Mouse (Mus musculus) urinary bladder, postnatal 36 days (tissue): ENCODE measurements around the gene Wdr83.

Experiments used
- DNase-seq, 2 experiments: peaks; one replicate each; pipeline ENCODE4 v3.0.0; 2022; ENCODE audit warnings: low spot score in 2 of 2, mixed read lengths in 1 of 2

Wdr83 gene

DNA sequence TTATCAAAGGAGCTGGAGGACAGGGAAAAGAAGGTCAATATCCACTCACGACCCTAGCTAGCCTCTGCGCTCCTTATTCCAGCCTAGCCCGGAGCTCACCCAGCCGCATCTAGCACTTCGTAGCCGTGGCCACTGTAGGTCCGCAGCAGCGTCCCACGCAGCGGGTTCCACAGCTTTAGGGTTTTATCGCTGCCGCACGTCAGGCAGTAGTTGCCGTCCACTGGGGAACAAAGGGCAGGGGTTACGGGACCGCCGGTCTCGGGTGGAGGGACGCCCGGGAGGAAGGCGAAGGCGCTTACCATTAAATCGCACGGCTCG lies 933 bp downstream of the Wdr83 start:
- DNase-seq = no peak

DNA sequence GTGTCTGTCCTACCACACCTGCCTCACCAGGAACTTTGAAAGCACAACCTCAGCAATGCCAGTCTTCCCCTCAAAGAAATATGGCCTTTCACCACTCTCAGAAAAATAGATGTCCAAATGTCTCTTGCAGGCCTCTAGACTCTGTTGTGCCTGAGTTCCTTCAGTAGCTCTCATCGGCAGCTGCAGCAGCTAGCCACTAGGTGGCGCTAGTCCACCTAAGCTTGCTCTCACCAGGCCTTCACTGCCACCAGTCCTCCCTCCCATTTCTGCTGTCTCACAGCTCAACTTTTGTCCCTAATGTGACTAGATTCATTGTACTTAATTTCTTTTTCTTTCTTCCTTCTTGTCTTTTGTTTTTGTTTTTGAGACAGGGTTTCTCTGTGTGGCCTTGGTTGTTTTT lies 4.1 kb downstream of the Wdr83 start:
- DNase-seq = peak; percentile 70 to 77

DNA sequence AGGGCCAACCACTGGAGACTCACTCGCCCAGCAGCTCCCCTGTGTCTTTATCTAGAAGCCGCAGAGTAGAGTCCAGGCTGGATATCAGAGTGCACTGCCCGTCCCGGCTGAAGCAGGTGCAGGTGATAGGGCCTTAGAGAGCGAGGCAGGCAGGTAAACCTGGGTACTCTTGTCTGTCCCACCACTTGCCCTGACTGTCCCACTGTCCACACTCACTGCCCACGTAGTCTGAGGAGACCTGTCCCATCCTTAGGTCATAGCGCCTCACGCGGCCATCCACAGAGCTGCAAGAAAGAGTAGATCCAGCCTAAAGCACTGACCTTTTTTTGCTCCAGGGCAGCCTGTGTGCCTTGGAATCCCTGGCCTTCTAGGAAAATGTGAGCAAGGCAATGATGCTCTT lies 5.1 kb downstream of the Wdr83 start:
- no peak for DNase-seq

DNA sequence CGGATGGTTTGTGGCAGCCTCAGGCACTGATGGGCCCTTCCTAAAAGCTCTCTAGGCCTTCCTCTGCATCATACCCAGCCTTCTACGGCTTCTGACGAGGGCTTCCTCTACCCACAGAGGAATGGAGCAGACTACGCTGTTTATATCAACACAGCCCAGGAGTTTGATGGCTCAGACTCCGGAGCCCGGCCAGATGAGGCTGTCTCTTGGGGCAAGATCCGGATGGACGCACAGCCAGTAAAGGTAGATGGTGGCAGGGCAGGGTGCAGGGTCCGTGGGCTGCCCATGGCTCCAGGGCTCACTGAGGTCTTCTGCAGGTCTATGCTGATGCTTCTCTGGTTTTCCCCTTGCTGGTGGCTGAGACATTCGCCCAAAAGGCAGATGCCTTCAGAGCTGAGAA lies 6.5 kb downstream of the Wdr83 start:
- no peak for DNase-seq

DNA sequence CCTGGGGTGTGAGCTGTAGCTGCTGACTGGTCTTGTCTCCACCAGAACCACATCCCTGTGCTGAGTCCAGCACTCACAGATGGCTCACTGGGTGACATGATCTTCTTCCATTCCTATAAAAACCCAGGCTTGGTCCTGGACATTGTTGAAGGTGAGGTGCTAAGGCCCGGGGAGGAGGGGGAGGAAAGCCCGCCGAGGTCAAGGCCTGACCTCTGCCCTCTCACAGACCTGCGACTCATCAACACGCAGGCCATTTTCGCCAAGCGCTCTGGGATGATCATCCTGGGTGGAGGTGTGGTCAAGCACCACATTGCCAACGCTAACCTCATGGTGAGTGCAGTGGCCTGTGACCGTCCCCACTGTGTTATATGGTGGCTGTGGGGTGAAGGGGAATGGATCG lies 6.9 kb downstream of the Wdr83 start:
- DNase-seq = no peak

GRCm38 (mm10) chr8:85073041-85073612 lies 8.0 kb downstream of the Wdr83 start:
- no peak for DNase-seq

- no peak for DNase-seq
Observed at GRCm38 (mm10) chr8:85072364-85072929, 8.7 kb downstream of the Wdr83 start.

- DNase-seq = peak; percentile 84 to 92
Observed at GRCm38 (mm10) chr8:85071514-85072281, 9.4 kb downstream of the Wdr83 start, which contains the start of gene Dhps. TSS of gene Dhps (plus strand) at chr8:85071757.

DNA sequence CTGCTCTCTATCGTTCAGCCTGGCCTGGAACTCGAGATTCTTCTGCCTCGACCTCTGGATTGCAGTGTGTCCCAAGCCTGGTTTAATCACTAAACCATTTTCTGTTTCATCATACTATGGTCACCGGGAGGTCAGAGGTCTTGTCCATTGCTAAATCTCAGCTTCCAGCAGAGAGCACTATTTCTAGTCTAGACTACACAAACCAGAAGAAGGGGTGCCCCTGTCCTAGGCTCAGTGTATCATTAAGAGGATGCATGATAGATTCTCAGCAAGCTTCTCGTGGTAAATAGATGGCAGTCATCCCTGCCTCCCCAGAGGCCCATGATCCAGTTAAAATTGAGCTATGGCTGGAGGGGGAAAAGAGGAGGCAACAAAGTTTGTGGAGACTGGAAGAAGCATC lies 10.1 kb downstream of the Wdr83 start:
- no peak for DNase-seq

- no peak for DNase-seq
Observed at GRCm38 (mm10) chr8:85067982-85068381, 13.1 kb downstream of the Wdr83 start, which contains the start of gene Gm5741. TSS of gene Gm5741 (minus strand) at chr8:85067982.

DNA sequence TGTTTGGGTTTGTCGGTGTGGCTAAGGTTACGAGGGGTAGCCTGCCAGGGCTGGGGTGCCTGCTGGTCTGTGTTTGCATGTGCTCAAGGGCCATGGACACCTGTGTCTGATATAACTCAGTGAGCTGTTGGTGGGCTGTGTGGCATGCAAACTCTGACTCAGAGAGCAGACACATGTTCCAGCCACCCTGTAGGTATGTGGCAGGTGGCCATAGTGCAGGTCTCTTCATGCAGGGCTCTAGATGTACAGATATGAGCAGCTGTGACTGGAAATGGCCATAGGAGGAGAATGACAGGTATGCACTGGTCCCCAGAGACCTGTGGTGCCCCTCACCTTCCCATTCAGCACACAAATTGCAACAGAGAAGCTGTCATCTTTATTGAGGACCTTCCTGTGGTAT lies 14.0 kb downstream of the Wdr83 start:
- peak; percentile 63 to 64 for DNase-seq

DNA sequence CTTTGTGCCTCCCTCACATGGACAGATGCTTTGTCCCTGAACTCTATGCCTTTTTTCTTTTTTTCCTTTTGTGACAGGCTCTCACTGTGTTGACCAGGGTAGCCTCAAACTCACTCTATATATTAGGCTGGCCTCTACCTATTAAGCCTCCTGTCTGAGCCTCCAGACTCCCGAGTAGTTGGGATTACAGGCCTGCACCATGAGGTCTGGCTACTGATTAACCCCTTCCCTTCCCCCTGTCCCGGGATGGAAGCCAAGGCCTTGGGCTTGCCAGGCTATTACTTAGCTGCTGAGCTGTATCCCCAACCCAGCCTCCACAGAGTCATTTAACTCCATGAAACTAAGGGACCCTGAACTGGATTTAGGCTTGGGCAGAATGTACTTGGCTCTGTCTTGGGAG lies 15.9 kb downstream of the Wdr83 start:
- DNase-seq = no peak

- no peak for DNase-seq
Observed at GRCm38 (mm10) chr8:85062603-85063002, 18.5 kb downstream of the Wdr83 start.

DNA sequence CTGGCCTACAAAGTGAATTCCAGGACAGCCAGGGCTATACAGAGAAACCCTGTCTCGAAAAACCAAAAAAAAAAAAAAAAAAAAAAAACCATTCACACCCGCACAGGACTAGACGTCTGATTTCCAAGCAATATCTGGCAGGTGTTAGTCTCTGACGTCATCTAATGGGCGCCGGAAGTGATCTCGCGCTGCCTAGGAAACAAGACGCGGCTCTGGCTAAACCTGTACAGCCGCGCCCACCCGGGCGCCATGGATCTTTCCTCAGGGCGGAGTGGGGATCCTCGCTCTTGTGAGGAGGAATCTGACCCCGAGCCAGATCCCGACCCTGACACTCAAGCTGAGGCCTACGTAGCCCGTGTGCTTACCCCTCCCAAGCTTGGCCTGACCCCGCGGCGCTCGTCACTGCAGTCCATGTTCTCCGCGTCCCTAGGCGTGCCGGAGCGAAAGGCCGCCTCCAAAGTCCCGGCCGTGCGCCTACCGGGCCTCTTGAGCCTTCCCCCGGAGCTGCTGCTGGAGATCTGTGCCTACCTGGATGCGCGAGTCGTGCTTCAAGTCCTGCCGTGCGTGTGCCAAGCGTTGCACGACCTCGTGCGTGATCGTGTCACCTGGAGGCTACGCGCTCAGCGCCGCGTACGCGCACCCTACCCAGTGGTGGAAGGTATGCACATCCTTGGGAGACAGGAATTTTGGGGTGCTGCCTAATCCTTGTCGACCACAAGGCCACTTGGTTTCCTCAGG lies 21.1 kb downstream of the Wdr83 start, which contains the start of gene Fbxw9:
Gene Fbxw9, plus strand, starts transcription at position 177 of the 738 bp plus-strand sequence.
- DNase-seq = peak; percentile 86 to 89

DNA sequence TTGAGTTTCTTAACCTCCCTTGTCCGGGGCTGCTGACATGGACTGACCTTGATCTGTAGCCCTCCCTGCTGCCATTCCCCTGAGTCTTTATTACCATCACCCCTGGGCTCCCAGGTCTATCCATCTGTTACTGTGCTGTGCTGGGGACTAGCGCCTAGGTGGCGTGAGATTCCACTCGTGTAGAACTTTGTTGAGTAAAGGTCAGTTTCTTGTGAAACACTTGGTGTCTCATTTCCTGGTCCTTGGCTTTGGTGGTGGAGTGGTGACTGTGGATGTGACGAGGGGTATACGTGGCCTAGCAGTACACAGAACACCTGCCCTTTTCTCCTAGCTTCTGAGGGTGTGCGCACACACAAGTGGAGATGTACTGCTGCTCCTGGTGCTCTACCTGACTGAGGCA lies 23.7 kb downstream of the Wdr83 start:
- no peak for DNase-seq

DNA sequence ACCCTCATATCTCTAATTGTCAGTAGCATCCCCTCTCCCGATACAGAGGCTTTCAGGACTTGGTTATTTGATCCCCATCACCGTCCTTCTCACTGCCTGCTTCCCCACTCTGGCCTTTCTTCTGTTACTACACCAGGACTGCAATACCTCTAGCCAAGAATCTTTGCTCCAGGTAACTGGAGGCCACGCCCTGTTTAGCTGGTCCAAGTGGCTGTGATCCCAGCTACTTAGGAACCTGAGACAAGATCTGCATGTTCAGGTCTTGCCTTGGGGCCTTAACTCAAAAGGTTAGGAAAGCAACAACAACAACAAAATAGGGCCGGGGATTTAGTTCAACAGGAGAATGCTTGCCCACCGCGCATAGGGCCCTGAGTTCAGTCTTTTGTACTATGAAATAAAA lies 37.5 kb downstream of the Wdr83 start:
- DNase-seq = no peak

DNA sequence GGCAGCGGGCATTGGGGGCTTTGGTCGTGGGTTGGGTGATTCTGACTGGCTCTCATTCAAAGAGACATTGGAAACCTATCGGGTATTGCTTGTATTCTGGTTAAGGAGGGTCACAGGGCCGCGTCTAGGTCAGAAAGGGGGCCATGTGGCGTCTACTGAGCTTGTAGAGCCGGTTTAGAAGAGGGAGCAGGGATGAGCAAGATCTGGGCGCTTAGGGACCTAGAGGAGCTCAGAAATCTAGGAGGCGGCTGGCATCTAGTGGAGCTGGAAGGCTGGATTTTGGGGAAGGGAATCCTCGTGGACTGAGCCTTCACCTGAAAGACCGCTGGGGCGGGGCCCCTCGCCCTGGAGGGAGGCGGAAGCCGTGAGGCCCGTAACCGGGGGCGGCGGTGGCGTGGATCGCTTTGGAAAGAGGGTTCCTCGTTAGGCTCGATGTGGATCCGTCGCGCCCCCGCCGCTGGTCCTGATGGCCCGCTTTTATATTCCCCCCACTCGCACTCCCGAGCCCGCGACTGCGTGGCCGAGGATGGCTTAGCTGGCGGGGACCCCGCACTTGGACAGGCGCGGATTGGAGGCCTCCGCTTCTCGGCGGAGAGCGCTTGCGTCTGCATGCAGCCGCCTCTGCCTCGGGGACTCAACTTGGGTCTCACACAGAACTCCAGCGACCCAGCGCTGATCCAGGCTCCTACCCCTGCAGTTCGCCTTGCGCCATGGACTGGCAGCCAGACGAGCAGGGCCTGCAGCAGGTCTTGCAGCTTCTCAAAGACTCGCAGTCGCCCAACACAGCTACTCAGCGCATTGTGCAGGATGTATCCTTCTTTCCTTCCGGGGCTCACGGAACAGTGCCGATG lies 43.2 kb downstream of the Wdr83 start:
- DNase-seq = peak; percentile 48 to 50

- DNase-seq = no peak
Observed at GRCm38 (mm10) chr8:85037366-85037680, 43.8 kb downstream of the Wdr83 start.

DNA sequence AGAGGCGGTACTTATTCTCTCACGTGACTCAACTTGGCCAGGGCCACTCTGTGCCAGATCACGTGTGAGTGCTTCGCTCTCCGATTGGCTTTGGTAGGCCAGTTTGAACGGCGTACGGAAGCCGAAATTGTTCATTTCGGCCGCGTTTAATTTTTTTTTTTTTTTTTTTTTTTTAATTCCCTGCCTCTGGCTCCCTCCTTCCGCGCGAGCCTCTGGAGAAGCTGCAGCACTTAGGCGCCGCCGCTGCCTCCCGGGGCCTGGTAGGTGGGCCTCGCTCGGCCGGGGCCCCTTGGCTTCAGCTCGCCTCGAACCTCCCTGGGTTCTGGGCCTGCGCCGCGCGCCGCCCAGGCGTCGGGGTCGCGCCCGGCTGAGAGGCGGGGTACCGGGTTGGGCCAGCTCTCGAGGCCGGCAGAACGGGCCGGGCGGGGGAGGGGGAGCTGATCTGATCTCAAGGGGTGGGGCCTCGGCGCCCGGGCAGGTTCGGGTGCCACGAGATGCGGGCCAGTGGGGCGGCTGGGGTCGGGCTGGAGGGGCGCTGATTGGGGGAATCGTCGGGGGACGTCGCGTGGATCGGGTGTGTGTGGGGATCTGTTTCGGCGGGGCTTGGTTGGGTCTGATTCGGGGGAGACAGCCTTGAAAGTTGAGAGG lies 44.3 kb downstream of the Wdr83 start, which contains the start of gene Tnpo2:
Gene Tnpo2, plus strand, starts transcription at position 198 of the 648 bp plus-strand sequence.
- peak; percentile 83 to 88 for DNase-seq

DNA sequence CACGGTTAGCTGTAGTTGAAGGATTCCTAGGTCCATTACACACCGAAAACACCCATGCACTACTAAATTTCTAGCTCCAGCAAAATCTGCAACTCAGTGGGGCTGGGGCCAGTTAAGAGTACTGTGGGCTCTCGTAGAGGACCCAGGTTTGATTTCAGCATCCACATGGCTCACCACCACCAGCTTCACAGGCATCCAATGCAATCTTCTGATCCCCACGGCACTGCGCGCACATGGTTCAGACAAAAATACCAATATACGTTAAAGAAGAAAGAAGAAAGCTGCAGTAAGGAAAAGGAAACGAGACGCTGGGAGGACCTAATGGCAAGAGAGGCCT lies 44.8 kb downstream of the Wdr83 start:
- DNase-seq = no peak

- no peak for DNase-seq
Observed at GRCm38 (mm10) chr8:85035728-85036310, 45.3 kb downstream of the Wdr83 start.
